9 mouse cellular contexts compared by ENCODE assay signal in the genomic region with DNA sequence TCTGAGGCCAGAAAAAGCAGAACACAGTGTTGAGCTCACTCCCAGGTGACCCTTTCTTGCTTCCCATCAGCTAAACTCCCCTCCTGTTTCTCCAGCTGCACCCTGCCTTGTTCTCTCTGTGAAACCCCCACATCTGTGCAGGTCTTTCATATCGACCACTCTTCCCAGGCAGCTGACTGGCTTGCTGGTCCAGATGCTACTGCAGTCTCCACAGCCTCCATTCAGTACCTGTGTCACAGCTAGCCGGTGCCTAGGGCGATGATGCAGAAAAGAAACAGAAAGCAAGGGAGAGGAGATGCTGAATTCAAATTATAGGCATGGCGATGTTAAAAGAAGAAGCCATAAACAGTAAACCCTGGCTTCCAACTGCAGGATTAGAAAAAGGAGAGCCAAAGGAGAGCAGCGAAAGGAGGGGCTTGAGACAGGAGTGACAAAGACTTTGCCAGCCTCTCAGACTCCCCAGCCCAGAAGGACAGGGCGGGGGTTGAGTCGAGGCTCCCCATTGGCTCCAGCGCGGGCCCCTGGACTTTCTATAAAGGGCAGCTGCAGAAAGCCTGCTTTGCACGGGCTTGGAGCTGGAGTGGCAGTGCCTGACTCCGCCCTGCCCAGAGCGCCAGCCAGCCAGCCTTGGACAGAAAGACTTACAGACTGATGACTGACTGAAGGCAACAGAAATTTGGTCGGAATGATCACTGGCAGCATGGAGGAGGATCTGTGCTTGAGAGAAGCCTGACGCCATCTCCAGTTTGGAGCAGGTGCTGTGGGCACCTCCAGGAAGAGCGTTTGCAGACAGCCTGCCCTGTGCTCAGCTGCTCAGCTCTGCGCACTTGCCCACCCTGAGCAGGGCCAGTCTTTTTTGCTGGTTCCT. TPM values are rescaled to one million over a fixed set of nuclear protein-coding genes. Genes with fewer than 3 reads are reported as not detected.
A peak's percentile ranks its signal among the peaks of the same experiment; 100 is the strongest.
DNase-seq lines count a peak whose midpoint lies in the region; ATAC-seq and TF ChIP-seq lines count a peak whose summit lies in the region.
"Had no signal": no experiment of that assay in that cellular context is flagged by ENCODE, and none has a peak within 500 bp of the region (broad histone marks: within the 10 kb centered on the region; RNA-seq: fewer than 3 reads in every experiment).

A gene (plus strand): TSS at position 535 of the 868 bp plus-strand sequence.

- H3K27ac ChIP-seq in hindbrain, embryonic 11.5 days (ENCODE audit: low read depth, low read length) = no peak within 1 kb of the TSS
- H3K27ac ChIP-seq in midbrain, embryonic 15.5 days = peak within 1 kb of the TSS; percentile 78
- H3K27ac ChIP-seq in stomach, postnatal 0 days (replicated peaks) = no peak within 1 kb of the TSS

- no peak for TF ChIP-seq CTCF in stomach, postnatal 0 days (IDR thresholded peaks at IDR 0.05; ENCODE audit: low read depth)

- no peaks in the 10 kb centered on the region for H3K4me1 ChIP-seq in hindbrain, embryonic 11.5 days (replicated peaks; ENCODE audit: control insufficient read depth, insufficient read depth, low read length)
- H3K4me1 ChIP-seq in midbrain, embryonic 15.5 days = no peaks in the 10 kb centered on the region
- H3K4me1 ChIP-seq in stomach, postnatal 0 days (replicated peaks; ENCODE audit: control insufficient read depth, insufficient read depth) = no peaks in the 10 kb centered on the region

- no peaks in the 10 kb centered on the region for H3K27me3 ChIP-seq in hindbrain, embryonic 11.5 days (ENCODE audit: control insufficient read depth, insufficient read depth, low read length)
- H3K27me3 ChIP-seq in midbrain, embryonic 15.5 days (replicated peaks) = no peaks in the 10 kb centered on the region
- no peaks in the 10 kb centered on the region for H3K27me3 ChIP-seq in stomach, postnatal 0 days (ENCODE audit: control insufficient read depth, insufficient read depth, low read length)

- H3K9ac ChIP-seq in hindbrain, embryonic 11.5 days (ENCODE audit: low read depth, low read length) = peak within 1 kb of the TSS; percentile 42
- peak within 1 kb of the TSS; percentile 47 for H3K9ac ChIP-seq in midbrain, embryonic 15.5 days
- H3K9ac ChIP-seq in stomach, postnatal 0 days (ENCODE audit: low read length) = no peak within 1 kb of the TSS

- H3K36me3 ChIP-seq in hindbrain, embryonic 11.5 days (ENCODE audit: control insufficient read depth, insufficient read depth, low read length) = no peaks in the 10 kb centered on the region
- H3K36me3 ChIP-seq in midbrain, embryonic 15.5 days (replicated peaks) = no peaks in the 10 kb centered on the region
- H3K36me3 ChIP-seq in stomach, postnatal 0 days (ENCODE audit: control insufficient read depth, insufficient read depth, low read length) = no peaks in the 10 kb centered on the region

- H3K9me3 ChIP-seq in hindbrain, embryonic 11.5 days (ENCODE audit: control insufficient read depth, low read length) = no peaks in the 10 kb centered on the region
- no peaks in the 10 kb centered on the region for H3K9me3 ChIP-seq in midbrain, embryonic 15.5 days
- H3K9me3 ChIP-seq in stomach, postnatal 0 days (ENCODE audit: control insufficient read depth, low read length) = no peaks in the 10 kb centered on the region

- TF ChIP-seq EP300 in stomach, postnatal 0 days (optimal IDR thresholded peaks at IDR 0.05) = no peak

- H3K4me3 ChIP-seq in hindbrain, embryonic 11.5 days (ENCODE audit: low read depth, low read length) = peak within 1 kb of the TSS; percentile 28
- peak within 1 kb of the TSS; percentile 45 for H3K4me3 ChIP-seq in midbrain, embryonic 15.5 days
- peak within 1 kb of the TSS; percentile 15; the same call in 1 of the 2 replicates for H3K4me3 ChIP-seq in stomach, postnatal 0 days (ENCODE audit: low read depth, low read length)

- peak; percentile 100 for ATAC-seq in hindbrain, embryonic 11.5 days (ENCODE audit: low FRiP score)
- peak; percentile 99 for ATAC-seq in midbrain, embryonic 15.5 days (replicated peaks)
- ATAC-seq in stomach, postnatal 0 days (ENCODE audit: low FRiP score, low TSS enrichment) = peak; percentile 77

- WGBS in hindbrain, embryonic 11.5 days = 24% methylated on average over 15 of the region's 16 CpGs
- 29% methylated on average over 16 of the region's 16 CpGs for WGBS in midbrain, embryonic 15.5 days
- WGBS in stomach, postnatal 0 days = 24% methylated on average over 16 of the region's 16 CpGs

- H3K4me2 ChIP-seq in hindbrain, embryonic 11.5 days (replicated peaks; ENCODE audit: low read depth, low read length) = peak within 1 kb of the TSS; percentile 45
- peak within 1 kb of the TSS; percentile 52 for H3K4me2 ChIP-seq in midbrain, embryonic 15.5 days
- H3K4me2 ChIP-seq in stomach, postnatal 0 days (replicated peaks; ENCODE audit: low read depth) = peak within 1 kb of the TSS; percentile 46

- DNase-seq in adrenal gland, postnatal 25 days = peak; percentile 39
- peak; percentile 19 to 26 for DNase-seq in cerebellum, postnatal 36 days
- DNase-seq in frontal cortex, postnatal 25 days (ENCODE audit: low spot score in 2 of 2) = peak; percentile 12 to 43
- DNase-seq in hindbrain, embryonic 11.5 days (ENCODE audit: low spot score) = peak; percentile 52
- peak; percentile 34 to 59 for DNase-seq in left cerebral cortex, adult 8-10 months (ENCODE audit: low spot score in 2 of 2)
- peak; percentile 37 for DNase-seq in stomach, postnatal 0 days (ENCODE audit: low spot score)
- no peak for DNase-seq in natural killer cell, adult 2 months (ENCODE audit: low spot score in 2 of 2)

RNA-seq across cellular contexts. Expression of the gene that starts here (rescaled TPM):
- 0.38 and 0.91 TPM in 2 replicates for total RNA-seq in adrenal gland, postnatal 25 days (2021)
- polyA plus RNA-seq in hindbrain, embryonic 11.5 days (2014; fragmentation: Nextera tagmentation; extraction: Ambion mirVana) = 1.2 and 1.8 TPM in 2 replicates
- total RNA-seq in left cerebral cortex, adult 8-10 months (2022) = 10 to 100 TPM; 11.5 to 13.7 (median 12.6) TPM
- polyA plus RNA-seq in midbrain, embryonic 15.5 days (2015; fragmentation: Nextera tagmentation; extraction: Ambion mirVana) = 9.8 and 12.0 TPM in 2 replicates
- 0.16 and 0.18 TPM in 2 replicates for polyA plus RNA-seq in stomach, postnatal 0 days (2015; fragmentation: Nextera tagmentation; extraction: Ambion mirVana)
- polyA plus RNA-seq: spleen, adult 2 months had no signal

Comparison
In these comparisons a context has a peak if more than half of its experiments do, and no peak if none do; other contexts are left out.
1. Peak in DNase-seq in adrenal gland, postnatal 25 days; RNA of the gene not detected or under 1 TPM.
2. Peak in DNase-seq, ATAC-seq, H3K4me3 ChIP-seq and H3K4me2 ChIP-seq in stomach, postnatal 0 days; RNA of the gene not detected or under 1 TPM.
3. DNase-seq: peak in cerebellum, postnatal 36 days (2 of 2), frontal cortex, postnatal 25 days (2 of 2), hindbrain, embryonic 11.5 days (single experiment) and left cerebral cortex, adult 8-10 months (2 of 2); none in natural killer cell, adult 2 months (0 of 2).
4. Peak in every context shown above with its lines, with median percentiles within 50 percentile points of each other: ATAC-seq, H3K4me2 ChIP-seq and H3K4me3 ChIP-seq.